Mouse (Mus musculus) small intestine, adult 2 months (tissue): ENCODE measurements at regions not wholly inside any gene's neighbourhood (a gene's known extent, or its start where the extent isn't known, plus 50 kb on each side); places are given as distances from the start of the nearest gene placed in this dataset.

Source experiments
- CTCF ChIP-seq: fragments of 200-500 bp; IDR thresholded peaks from 2 replicates; pipeline ENCODE4 v1.5.1; 2012; ENCODE audit warnings: low read depth, mild to moderate bottlenecking, control low read depth, inconsistent platforms, low read length, moderate library complexity, mixed read lengths; ENCODE audit not compliant: insufficient replicate concordance, insufficient read length; ENCODE audit errors: extremely low read depth
- POLR2A ChIP-seq: fragments of 200-500 bp; IDR thresholded peaks from 2 replicates; pipeline ENCODE4 v1.6.1; 2012; ENCODE audit warnings: low read depth, mild to moderate bottlenecking, control low read depth, inconsistent platforms, low read length, moderate library complexity

GRCm38 (mm10) chr3:134330943-134331342 is 94.7 kb downstream of the Cxxc4 start:
- no peak for TF ChIP-seq POLR2A
- TF ChIP-seq CTCF = no peak
